26 mouse cellular contexts compared by ENCODE assay signal in genomic region chr17:67253445-67253844, GRCm38 (mm10).
A peak's percentile ranks its signal among the peaks of the same experiment; 100 is the strongest.
DNase-seq lines count a peak whose midpoint lies in the region; ATAC-seq and TF ChIP-seq lines count a peak whose summit lies in the region.
"Had no signal": no experiment of that assay in that cellular context is flagged by ENCODE, and none has a peak within 500 bp of the region (broad histone marks: within the 10 kb centered on the region; RNA-seq: fewer than 3 reads in every experiment).

No protein-coding gene starts in this region.

- no peak overlapping the region for H3K27ac ChIP-seq in kidney, postnatal 0 days
- H3K27ac ChIP-seq in lung, postnatal 0 days (ENCODE audit: low read length): no peak overlapping the region
- H3K27ac ChIP-seq in layer of hippocampus, adult 2 months: no peak overlapping the region
- H3K27ac ChIP-seq: forebrain, embryonic 10.5 days; forebrain, embryonic 15.5 days; hindbrain, embryonic 13.5 days; limb, embryonic 12.5 days; liver, embryonic 12.5 days; midbrain, embryonic 15.5 days had no signal

- no peak for ATAC-seq in kidney, postnatal 0 days (replicated peaks; ENCODE audit: low FRiP score, low read depth)
- peak; percentile 47; the same call in 1 of the 2 replicates for ATAC-seq in lung, postnatal 0 days
- ATAC-seq: forebrain, embryonic 15.5 days; intestine, postnatal 0 days; liver, embryonic 12.5 days; liver, postnatal 0 days; midbrain, embryonic 15.5 days had no signal

- H3K36me3 ChIP-seq in kidney, postnatal 0 days (ENCODE audit: insufficient read depth, low read length): no peaks in the 10 kb centered on the region
- no peaks in the 10 kb centered on the region for H3K36me3 ChIP-seq in lung, postnatal 0 days (ENCODE audit: insufficient read depth, low read length)
- H3K36me3 ChIP-seq: forebrain, embryonic 10.5 days; forebrain, embryonic 15.5 days; heart, embryonic 12.5 days; hindbrain, embryonic 13.5 days; limb, embryonic 12.5 days; liver, embryonic 12.5 days; midbrain, embryonic 15.5 days had no signal

- H3K4me3 ChIP-seq in kidney, postnatal 0 days (replicated peaks; ENCODE audit: low read depth, low read length): no peak overlapping the region
- H3K4me3 ChIP-seq in lung, postnatal 0 days (ENCODE audit: low read depth, low read length): no peak overlapping the region
- H3K4me3 ChIP-seq in layer of hippocampus, adult 2 months: no peak overlapping the region
- H3K4me3 ChIP-seq: forebrain, embryonic 10.5 days; forebrain, embryonic 15.5 days; heart, embryonic 12.5 days; hindbrain, embryonic 13.5 days; limb, embryonic 12.5 days; liver, embryonic 12.5 days; midbrain, embryonic 15.5 days had no signal

- no peaks in the 10 kb centered on the region for H3K27me3 ChIP-seq in kidney, postnatal 0 days (ENCODE audit: insufficient read depth, low read length)
- H3K27me3 ChIP-seq in lung, postnatal 0 days (replicated peaks; ENCODE audit: insufficient read depth, low read length): no peaks in the 10 kb centered on the region
- H3K27me3 ChIP-seq: forebrain, embryonic 15.5 days; heart, embryonic 12.5 days; hindbrain, embryonic 13.5 days; limb, embryonic 12.5 days; liver, embryonic 12.5 days; midbrain, embryonic 15.5 days had no signal

- 54% methylated on average over 4 of the region's 4 CpGs for WGBS in kidney, postnatal 0 days
- WGBS in lung, postnatal 0 days: 37% methylated on average over 4 of the region's 4 CpGs

- no peak overlapping the region for H3K9ac ChIP-seq in kidney, postnatal 0 days (ENCODE audit: low read depth, low read length)
- H3K9ac ChIP-seq in lung, postnatal 0 days (replicated peaks; ENCODE audit: low read depth): no peak overlapping the region
- H3K9ac ChIP-seq: forebrain, embryonic 15.5 days; heart, embryonic 12.5 days; hindbrain, embryonic 13.5 days; limb, embryonic 12.5 days; liver, embryonic 12.5 days; liver, postnatal 0 days; midbrain, embryonic 15.5 days had no signal

- no peaks in the 10 kb centered on the region for H3K4me1 ChIP-seq in kidney, postnatal 0 days (replicated peaks; ENCODE audit: insufficient read depth, low read length)
- peaks cover 5% of the 10 kb centered on the region; the same call in 1 of the 2 replicates for H3K4me1 ChIP-seq in lung, postnatal 0 days (ENCODE audit: insufficient read depth, low read depth, low read length)
- H3K4me1 ChIP-seq: forebrain, embryonic 15.5 days; heart, embryonic 12.5 days; limb, embryonic 12.5 days; liver, embryonic 12.5 days; midbrain, embryonic 15.5 days had no signal

- TF ChIP-seq EP300 in lung, postnatal 0 days (IDR thresholded peaks at IDR 0.05): peak; percentile 35; the same call in 1 of the 2 replicates

- no peaks in the 10 kb centered on the region for H3K9me3 ChIP-seq in kidney, postnatal 0 days (replicated peaks; ENCODE audit: low read length)
- no peaks in the 10 kb centered on the region for H3K9me3 ChIP-seq in lung, postnatal 0 days (ENCODE audit: low read length)
- H3K9me3 ChIP-seq: forebrain, embryonic 15.5 days; hindbrain, embryonic 13.5 days; limb, embryonic 12.5 days; midbrain, embryonic 15.5 days had no signal

- DNase-seq in kidney, postnatal 0 days (ENCODE audit: low spot score): peak; percentile 69
- no peak for DNase-seq in kidney, adult 8-10 months
- peak; percentile 41 for DNase-seq in lung, postnatal 0 days (ENCODE audit: low spot score)
- no peak for DNase-seq in lung, postnatal 10 days
- peak; percentile 48 for DNase-seq in NIH3T3 (ENCODE audit: low read depth)
- no peak for DNase-seq in cerebellum, adult 11 months
- no peak for DNase-seq in layer of hippocampus, adult 2 months (ENCODE audit: low spot score in 2 of 2)
- DNase-seq: adrenal gland, postnatal 25 days; cerebellum, adult 8-10 months; cerebellum, postnatal 25 days; gastrocnemius, postnatal 25 days; heart, adult 18-20 months; heart, postnatal 4 days; kidney, postnatal 10 days; liver, postnatal 0 days; right cerebral cortex, adult 18-20 months; spleen, adult 18-20 months; thymus, postnatal 25 days had no signal

- TF ChIP-seq CTCF in kidney, postnatal 0 days (IDR thresholded peaks at IDR 0.05; ENCODE audit: low read depth): no peak
- no peak for TF ChIP-seq CTCF in lung, postnatal 0 days (IDR thresholded peaks at IDR 0.05)
- TF ChIP-seq CTCF in layer of hippocampus, adult 2 months (conservative IDR thresholded peaks at IDR 0.05): no peak

- H3K4me2 ChIP-seq in kidney, postnatal 0 days (ENCODE audit: low read length): no peak overlapping the region
- H3K4me2 ChIP-seq in lung, postnatal 0 days (replicated peaks; ENCODE audit: low read depth, low read length): no peak overlapping the region
- H3K4me2 ChIP-seq: forebrain, embryonic 15.5 days; heart, embryonic 12.5 days; hindbrain, embryonic 13.5 days; limb, embryonic 12.5 days; liver, embryonic 12.5 days; midbrain, embryonic 15.5 days had no signal

Comparison
In these comparisons a context has a peak if more than half of its experiments do, and no peak if none do; other contexts are left out.
1. DNase-seq: peak in kidney, postnatal 0 days (single experiment), lung, postnatal 0 days (single experiment) and NIH3T3 (single experiment); none in kidney, adult 8-10 months (0 of 2), lung, postnatal 10 days (single experiment), cerebellum, adult 11 months (single experiment) and layer of hippocampus, adult 2 months (0 of 2).